Mouse (Mus musculus): Measurements from ENCODE around the gene Stac3. TPM values are rescaled to one million over a fixed set of nuclear protein-coding genes. Genes with fewer than 3 reads are reported as not detected.

The Stac3 gene
- polyA plus RNA-seq, 1 experiment from 2014 or later, result 0.57 TPM

DNA sequence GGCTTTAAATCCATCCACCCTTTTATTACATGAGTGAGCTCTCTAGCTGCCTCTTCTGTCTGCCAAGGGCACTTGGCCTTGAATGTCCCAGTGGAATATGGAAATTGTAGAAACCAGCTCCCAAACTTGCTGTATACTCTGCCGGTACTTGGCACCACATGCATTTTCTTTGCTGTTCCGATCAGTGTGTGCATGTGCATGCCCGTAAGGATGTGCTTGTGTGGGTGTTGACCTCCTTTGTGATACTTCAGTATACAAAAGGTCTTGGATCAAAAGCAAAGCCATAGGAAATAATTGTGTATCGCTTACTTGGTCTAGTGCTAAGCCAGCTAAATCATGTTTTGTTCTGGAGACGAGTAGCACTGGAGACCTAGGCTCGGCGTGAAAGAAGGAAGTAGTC lies 12.6 kb upstream of the Stac3 start:
- H3K4me3 ChIP-seq, result no peak overlapping the region
- 90% methylated on average over 7 of the region's 7 CpGs for WGBS
- H3K9me3 ChIP-seq, result no peaks in the 10 kb centered on the region
- peaks cover 91% of the 10 kb centered on the region for H3K36me3 ChIP-seq (replicated peaks)
- peaks cover 24% of the 10 kb centered on the region for H3K4me1 ChIP-seq
- H3K27ac ChIP-seq (replicated peaks), result no peak overlapping the region
- DNase-seq (ENCODE audit: low spot score), result no peak
- no peaks in the 10 kb centered on the region for H3K27me3 ChIP-seq (replicated peaks; ENCODE audit: low read depth, poor library complexity, severe bottlenecking)

DNA sequence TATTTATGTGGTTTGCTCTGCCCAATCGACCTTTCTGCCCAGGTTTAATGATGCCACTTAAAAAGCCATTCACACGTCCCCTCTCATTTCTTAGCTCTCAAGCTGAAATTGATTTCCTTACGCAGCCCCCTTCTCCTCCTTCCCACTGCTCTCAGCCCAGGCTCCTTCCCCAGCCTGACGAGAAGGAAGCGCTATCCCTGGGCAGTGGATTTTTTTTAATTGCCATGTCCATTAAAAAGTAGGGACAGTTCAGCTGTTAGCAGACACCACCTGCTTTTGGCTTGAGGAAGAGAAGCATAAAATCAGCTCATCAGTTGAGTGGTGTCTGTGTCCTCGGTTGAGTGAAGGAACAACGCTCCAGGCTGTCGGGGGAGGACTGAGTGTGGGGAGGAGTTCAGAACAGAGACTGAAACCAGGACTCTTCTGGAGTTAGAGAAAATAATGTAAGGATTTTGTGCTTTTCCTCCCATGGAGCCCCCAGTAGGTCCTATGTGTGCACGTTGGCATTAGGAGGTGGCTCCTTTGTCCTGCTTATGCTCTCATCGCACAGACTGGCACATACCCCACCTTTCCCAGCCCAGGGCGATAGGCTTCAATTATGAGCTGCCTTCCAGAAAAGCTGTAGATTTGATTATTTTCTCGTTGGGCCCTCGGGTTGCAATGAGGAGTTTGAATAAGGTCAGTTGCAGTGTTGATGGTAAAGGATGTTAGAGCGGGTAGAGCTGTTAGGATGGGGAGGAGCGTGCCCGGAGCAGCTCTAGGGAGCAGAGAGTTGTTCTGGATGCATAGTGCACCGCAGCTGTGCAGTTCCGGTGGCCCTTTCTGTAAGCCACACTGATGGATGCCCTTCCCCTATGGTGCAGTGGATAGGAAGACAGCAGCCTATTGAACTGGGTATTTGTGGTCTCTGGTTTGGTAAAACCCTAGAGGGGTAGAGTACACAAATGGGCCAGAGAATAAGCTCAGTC lies 11.0 kb upstream of the Stac3 start:
- no peak for DNase-seq (ENCODE audit: low spot score)

DNA sequence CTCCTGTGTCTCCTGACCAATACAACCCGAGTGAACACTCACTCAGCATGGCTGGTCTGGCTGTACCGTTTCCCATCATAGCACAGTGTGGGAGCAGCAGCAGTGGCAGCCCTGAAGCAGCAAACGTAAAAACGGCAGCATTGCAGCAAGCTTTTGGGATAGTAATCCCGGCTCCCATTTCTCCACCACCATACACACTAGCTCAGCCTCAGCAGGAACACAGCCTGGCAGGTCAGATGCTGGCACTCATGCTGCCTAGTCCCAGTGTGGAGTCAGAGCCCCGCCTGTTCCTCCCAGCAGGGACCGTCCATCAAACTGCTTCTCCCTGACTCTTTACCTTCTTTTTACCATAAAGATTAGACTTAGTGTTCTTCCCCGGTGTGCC lies 10.4 kb upstream of the Stac3 start:
- Histone ChIP-seq H3K4me1 (peaks cover 24% of the 10 kb centered on the region), H3K4me3 (no peak overlapping the region), H3K27me3 (replicated peaks; ENCODE audit: low read depth, poor library complexity, severe bottlenecking) (no peaks in the 10 kb centered on the region), H3K27ac (replicated peaks) (no peak overlapping the region), H3K36me3 (replicated peaks) (peaks cover 93% of the 10 kb centered on the region), H3K9me3 (no peaks in the 10 kb centered on the region)
- DNase-seq (ENCODE audit: low spot score), result no peak
- 77% methylated on average over 8 of the region's 8 CpGs for WGBS

More for the DNA sequence above, 11.0 kb upstream of the Stac3 start:
- Histone ChIP-seq H3K4me1 (peaks cover 24% of the 10 kb centered on the region), H3K9me3 (no peaks in the 10 kb centered on the region), H3K27ac (replicated peaks) (no peak overlapping the region), H3K36me3 (replicated peaks) (peaks cover 91% of the 10 kb centered on the region), H3K27me3 (replicated peaks; ENCODE audit: low read depth, poor library complexity, severe bottlenecking) (no peaks in the 10 kb centered on the region), H3K4me3 (no peak overlapping the region)
- WGBS, result 80% methylated on average over 18 of the region's 18 CpGs

GRCm38 (mm10) chr10:127492118-127492517 lies 9.4 kb upstream of the Stac3 start:
- Histone ChIP-seq H3K4me1 (peaks cover 24% of the 10 kb centered on the region), H3K9me3 (no peaks in the 10 kb centered on the region), H3K4me3 (no peak overlapping the region), H3K27me3 (replicated peaks; ENCODE audit: low read depth, poor library complexity, severe bottlenecking) (no peaks in the 10 kb centered on the region), H3K36me3 (replicated peaks) (peaks cover 98% of the 10 kb centered on the region), H3K27ac (replicated peaks) (no peak overlapping the region)
- no peak for DNase-seq (ENCODE audit: low spot score)
- WGBS, result 76% methylated on average over 3 of the region's 3 CpGs

GRCm38 (mm10) chr10:127496156-127496555 lies 5.3 kb upstream of the Stac3 start:
- H3K27ac ChIP-seq (replicated peaks), result no peak overlapping the region
- no peak overlapping the region for H3K4me3 ChIP-seq
- WGBS, result 94% methylated on average over 3 of the region's 3 CpGs
- no peaks in the 10 kb centered on the region for H3K9me3 ChIP-seq
- no peaks in the 10 kb centered on the region for H3K27me3 ChIP-seq (replicated peaks; ENCODE audit: low read depth, poor library complexity, severe bottlenecking)
- H3K4me1 ChIP-seq, result peaks cover 17% of the 10 kb centered on the region
- no peak for DNase-seq (ENCODE audit: low spot score)
- H3K36me3 ChIP-seq (replicated peaks), result peaks cover 100% of the 10 kb centered on the region

- 82% methylated on average over 5 of the region's 5 CpGs for WGBS
- no peak for DNase-seq (ENCODE audit: low spot score)
- Histone ChIP-seq H3K9me3 (no peaks in the 10 kb centered on the region), H3K36me3 (replicated peaks) (peaks cover 76% of the 10 kb centered on the region), H3K4me1 (peaks cover 10% of the 10 kb centered on the region), H3K27me3 (replicated peaks; ENCODE audit: low read depth, poor library complexity, severe bottlenecking) (no peaks in the 10 kb centered on the region), H3K27ac (replicated peaks) (no peak overlapping the region), H3K4me3 (no peak overlapping the region)
These were observed 2.0 kb upstream of the Stac3 start for GRCm38 (mm10) chr10:127499516-127499915.

DNA sequence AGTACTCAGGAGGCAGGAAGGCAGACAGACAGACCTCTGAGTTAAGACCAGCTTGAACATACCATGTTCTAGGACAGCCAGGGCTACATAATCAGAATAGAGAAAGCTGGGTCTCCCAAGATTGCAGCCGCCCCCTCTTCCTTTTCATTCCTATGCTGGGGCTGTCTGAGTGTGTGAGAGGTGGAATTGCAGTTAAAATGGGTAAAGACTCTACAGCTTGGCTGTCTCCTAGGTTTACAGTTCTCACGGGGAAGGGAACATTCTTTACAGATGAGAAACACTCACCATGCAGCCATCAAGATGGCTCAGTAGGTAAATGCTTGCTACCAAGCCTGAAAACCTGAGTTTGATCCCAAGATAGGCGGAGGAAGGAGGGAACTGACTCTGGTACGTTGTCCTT lies 1.4 kb upstream of the Stac3 start:
- H3K4me3 ChIP-seq, result no peak overlapping the region
- H3K36me3 ChIP-seq (replicated peaks), result peaks cover 70% of the 10 kb centered on the region
- WGBS, result 89% methylated on average over 4 of the region's 4 CpGs
- no peaks in the 10 kb centered on the region; the same call in 1 of the 2 replicates for H3K27me3 ChIP-seq (replicated peaks; ENCODE audit: low read depth, poor library complexity, severe bottlenecking)
- no peak overlapping the region for H3K27ac ChIP-seq (replicated peaks)
- H3K4me1 ChIP-seq, result peaks cover 10% of the 10 kb centered on the region
- no peaks in the 10 kb centered on the region for H3K9me3 ChIP-seq
- DNase-seq (ENCODE audit: low spot score), result no peak

GRCm38 (mm10) chr10:127508239-127508638 lies 6.8 kb downstream of the Stac3 start:
- H3K27me3 ChIP-seq (replicated peaks; ENCODE audit: low read depth, poor library complexity, severe bottlenecking), result peaks cover 78% of the 10 kb centered on the region
- peak overlapping the region; percentile 60 for H3K4me3 ChIP-seq
- peaks cover 54% of the 10 kb centered on the region for H3K4me1 ChIP-seq

GRCm38 (mm10) chr10:127509051-127509836 lies 7.8 kb downstream of the Stac3 start:
- Histone ChIP-seq H3K9me3 (no peaks in the 10 kb centered on the region), H3K4me1 (peaks cover 64% of the 10 kb centered on the region), H3K4me3 (peak overlapping the region; percentile 60), H3K27ac (replicated peaks) (peak overlapping the region; percentile 70), H3K36me3 (replicated peaks) (no peaks in the 10 kb centered on the region; the same call in 1 of the 2 replicates), H3K27me3 (replicated peaks; ENCODE audit: low read depth, poor library complexity, severe bottlenecking) (peaks cover 88% of the 10 kb centered on the region)
- DNase-seq (ENCODE audit: low spot score), result peak; percentile 96
- under 1% methylated on average over 35 of the region's 35 CpGs for WGBS

More at GRCm38 (mm10) chr10:127508239-127508638, 6.8 kb downstream of the Stac3 start:
- no peak overlapping the region for H3K27ac ChIP-seq (replicated peaks)
- 2% methylated on average over 15 of the region's 15 CpGs for WGBS
- H3K9me3 ChIP-seq, result no peaks in the 10 kb centered on the region
- H3K36me3 ChIP-seq (replicated peaks), result peaks cover 6% of the 10 kb centered on the region
- peak; percentile 86 for DNase-seq (ENCODE audit: low spot score)

- Histone ChIP-seq H3K9me3 (no peaks in the 10 kb centered on the region), H3K36me3 (replicated peaks) (no peaks in the 10 kb centered on the region; the same call in 1 of the 2 replicates), H3K4me3 (peak overlapping the region; percentile 60), H3K4me1 (peaks cover 73% of the 10 kb centered on the region), H3K27ac (replicated peaks) (peak overlapping the region; percentile 70), H3K27me3 (replicated peaks; ENCODE audit: low read depth, poor library complexity, severe bottlenecking) (peaks cover 96% of the 10 kb centered on the region)
- WGBS, result 3% methylated on average over 17 of the region's 17 CpGs
- DNase-seq (ENCODE audit: low spot score), result peak; percentile 26
These were observed 8.6 kb downstream of the Stac3 start for GRCm38 (mm10) chr10:127509837-127510701.

- peaks cover 82% of the 10 kb centered on the region for H3K4me1 ChIP-seq
- WGBS, result 2% methylated on average over 11 of the region's 11 CpGs
- peak; percentile 39 for DNase-seq (ENCODE audit: low spot score)
These were observed 9.6 kb downstream of the Stac3 start for GRCm38 (mm10) chr10:127510895-127511617.

More at GRCm38 (mm10) chr10:127510895-127511617, 9.6 kb downstream of the Stac3 start:
- Histone ChIP-seq H3K9me3 (no peaks in the 10 kb centered on the region), H3K27ac (replicated peaks) (0 out of 2 replicates have a peak overlapping the region, but pooled peaks have one; percentile 2), H3K4me3 (peak overlapping the region; percentile 64), H3K27me3 (replicated peaks; ENCODE audit: low read depth, poor library complexity, severe bottlenecking) (peaks cover 99% of the 10 kb centered on the region), H3K36me3 (replicated peaks) (no peaks in the 10 kb centered on the region; the same call in 1 of the 2 replicates)

All from embryonic facial prominence, embryonic 10.5 days (tissue).